Mouse (Mus musculus) liver, adult 2 months (tissue): ENCODE measurements around the gene Ric8a. TPM values are rescaled to one million over a fixed set of nuclear protein-coding genes. Genes with fewer than 3 reads are reported as not detected.

Source experiments
- DNase-seq: peaks from one replicate; pipeline ENCODE4 v3.0.0-alpha.2; 2011; ENCODE audit warnings: low read depth, low spot score; ENCODE audit errors: extremely low read depth
- H3K27ac ChIP-seq: fragments of 200-500 bp; replicated peaks from 2 replicates; pipeline ENCODE4 v1.5.1; 2012; ENCODE audit warnings: low read depth, mild to moderate bottlenecking, control low read depth, inconsistent platforms, low read length; ENCODE audit not compliant: insufficient read depth
- H3K27me3 ChIP-seq: fragments of 200-500 bp; 2 replicates; pipeline ENCODE4 v1.6.1; 2012; ENCODE audit warnings: mild to moderate bottlenecking, moderate library complexity, low read length, inconsistent platforms; ENCODE audit not compliant: control insufficient read depth, insufficient read depth
- H3K36me3 ChIP-seq: fragments of 200-500 bp; 2 replicates; pipeline ENCODE4 v1.6.1; 2012; ENCODE audit warnings: low read length, inconsistent platforms; ENCODE audit not compliant: control insufficient read depth, insufficient read depth
- H3K4me1 ChIP-seq: fragments of 200-500 bp; 2 replicates; pipeline ENCODE4 v1.6.1; 2011; ENCODE audit warnings: low read length; ENCODE audit not compliant: control insufficient read depth, insufficient read depth
- H3K4me3 ChIP-seq: fragments of 200-500 bp; 2 replicates; pipeline ENCODE4 v1.5.1; 2011; ENCODE audit warnings: low read depth, mild to moderate bottlenecking, control low read depth, low read length, moderate library complexity; ENCODE audit not compliant: insufficient read depth
- H3K79me2 ChIP-seq: fragments of 200-500 bp; 2 replicates; pipeline ENCODE4 v1.6.1; 2012; ENCODE audit warnings: inconsistent platforms, mild to moderate bottlenecking, low read length, moderate library complexity; ENCODE audit not compliant: control insufficient read depth, insufficient read depth
- H3K9ac ChIP-seq: fragments of 200-500 bp; 2 replicates; pipeline ENCODE4 v1.6.1; 2012; ENCODE audit warnings: low read depth, mild to moderate bottlenecking, control low read depth, inconsistent platforms, low read length
- CTCF ChIP-seq: fragments of 200-500 bp; IDR thresholded peaks from 2 replicates; pipeline ENCODE4 v1.5.1; 2011; ENCODE audit warnings: low read depth, low read length, control low read depth
- POLR2A ChIP-seq: fragments of 200-500 bp; IDR thresholded peaks from 2 replicates; pipeline ENCODE4 v1.6.1; 2011; ENCODE audit warnings: low read length, control low read depth; ENCODE audit not compliant: insufficient read depth; ENCODE audit errors: extremely low read depth
- WGBS: fragments of 180-500 bp; shearing (Covaris S2); methylation state at CpG from one replicate; pipeline ENCODE4 v1.1.7; 2018; 5-methylcytosine and 5-hydroxymethylcytosine counted together
- polyA plus RNA-seq: library from polyadenylated mRNA; depleted of rRNA; stranded (reverse); fragments of >200 nt; gene quantifications from 2 replicates; pipeline ENCODE4 v1.2.3, GENCODE M21; 2012
- total RNA-seq: library from RNA; depleted of rRNA; stranded (reverse); fragments of >200 nt; gene quantifications from 2 replicates; pipeline ENCODE4 v1.2.3, GENCODE M21; 2014

Ric8a gene
- total and polyA plus RNA-seq, 2 experiments: 17.5 to 34.4 TPM

DNA sequence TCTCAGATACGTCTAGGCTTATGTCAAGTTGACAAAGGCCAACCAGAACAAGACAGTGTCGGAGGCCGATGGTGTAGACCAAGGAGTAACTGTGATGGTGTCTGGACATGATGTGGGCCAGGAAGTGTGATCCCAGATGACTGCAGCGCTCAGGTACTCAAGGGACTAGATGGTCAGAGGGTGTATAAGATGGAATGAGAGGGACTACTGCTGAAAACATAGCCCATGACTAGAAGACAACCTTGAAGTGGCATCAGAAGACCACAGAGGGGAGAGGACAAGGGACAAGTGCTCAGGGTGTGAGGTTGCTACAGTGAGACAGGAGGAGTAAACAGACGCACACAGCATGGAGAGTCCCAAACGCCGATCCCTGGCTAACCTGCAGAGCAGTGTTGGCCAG lies 13.0 kb upstream of the Ric8a start:
- no peaks in the 10 kb centered on the region for H3K79me2 ChIP-seq
- TF ChIP-seq CTCF (no peak), POLR2A (no peak)
- 0 out of 2 replicates have a peak, but pooled peaks cover 3% of the 10 kb centered on the region for H3K36me3 ChIP-seq
- H3K9ac ChIP-seq: no peak overlapping the region
- peaks cover 3% of the 10 kb centered on the region; the same call in 1 of the 2 replicates for H3K4me1 ChIP-seq
- no peaks in the 10 kb centered on the region for H3K27me3 ChIP-seq
- H3K27ac ChIP-seq: no peak overlapping the region
- DNase-seq: no peak
- WGBS: 77% methylated on average over 7 of the region's 7 CpGs
- H3K4me3 ChIP-seq: no peak overlapping the region

DNA sequence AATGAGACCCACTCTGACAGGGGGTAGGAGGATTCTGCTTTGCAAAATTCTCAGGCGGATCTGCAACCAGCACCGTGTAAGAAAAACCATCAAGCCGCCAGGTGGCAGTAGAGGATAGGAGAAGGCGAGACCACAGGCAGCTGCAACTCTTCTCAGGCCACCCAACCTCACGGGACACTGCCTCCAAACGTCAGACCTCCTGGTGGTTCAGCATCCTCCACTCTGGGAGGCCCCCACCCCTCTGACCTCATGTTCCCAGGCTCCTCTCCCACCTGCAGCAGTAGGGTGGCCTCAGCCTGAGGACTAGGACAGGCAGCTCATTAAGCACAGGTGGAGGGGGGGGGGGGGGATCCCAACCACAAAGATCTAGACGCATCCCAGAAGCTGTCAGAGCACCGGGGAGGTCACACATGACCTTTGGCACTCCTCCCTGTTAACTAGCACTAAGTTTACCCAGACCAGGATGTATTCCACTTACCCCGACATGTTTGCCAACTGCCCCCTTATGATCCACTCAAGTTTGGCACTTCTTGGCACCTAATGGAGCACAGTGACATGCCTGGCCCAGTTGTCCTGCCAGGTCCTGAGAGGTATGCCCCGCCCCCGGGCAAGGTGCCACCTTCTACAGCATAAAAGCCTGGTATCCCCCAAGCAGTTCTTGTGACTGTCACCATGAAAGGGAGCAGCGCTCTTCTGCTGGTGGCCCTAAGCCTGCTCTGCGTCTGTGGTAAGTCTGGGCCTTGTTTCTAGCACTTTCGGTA lies 11.7 kb upstream of the Ric8a start, which contains the start of gene Scgb1c1:
Gene Scgb1c1, plus strand, starts transcription at position 643 of the 761 bp plus-strand sequence.
- H3K27me3 ChIP-seq: no peaks in the 10 kb centered on the region
- WGBS: 28% methylated on average over 14 of the region's 14 CpGs
- H3K27ac ChIP-seq: no peak within 1 kb of the TSS
- H3K9ac ChIP-seq: no peak within 1 kb of the TSS
- DNase-seq: peak; percentile 73
- no peaks in the 10 kb centered on the region for H3K36me3 ChIP-seq
- peaks cover 3% of the 10 kb centered on the region; the same call in 1 of the 2 replicates for H3K4me1 ChIP-seq
- no peak within 1 kb of the TSS for H3K4me3 ChIP-seq
- no peak for TF ChIP-seq POLR2A
- peak; percentile 94 for TF ChIP-seq CTCF
- no peaks in the 10 kb centered on the region for H3K79me2 ChIP-seq

DNA sequence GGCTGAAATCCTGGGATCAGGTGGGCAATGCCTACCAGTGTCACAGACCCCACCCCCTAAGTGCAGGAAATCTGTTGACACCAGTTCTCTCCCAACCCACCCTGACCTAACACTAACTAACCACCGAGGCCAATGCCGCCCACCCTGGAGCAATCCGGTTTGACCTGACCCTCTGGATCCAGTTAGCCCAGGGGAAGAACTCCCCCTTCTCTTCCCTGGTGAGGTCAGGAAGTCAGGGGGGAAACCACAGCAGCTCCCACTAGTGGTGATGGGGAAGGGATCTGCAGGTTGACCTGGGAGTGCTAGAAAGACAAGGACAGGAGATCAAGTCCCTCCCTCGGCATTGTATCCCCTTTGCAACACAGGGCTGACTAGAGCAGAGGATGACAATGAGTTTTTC lies 11.1 kb upstream of the Ric8a start:
- no peak overlapping the region for H3K4me3 ChIP-seq
- no peaks in the 10 kb centered on the region for H3K27me3 ChIP-seq
- DNase-seq: no peak
- WGBS: 51% methylated on average over 4 of the region's 4 CpGs
- H3K79me2 ChIP-seq: no peaks in the 10 kb centered on the region
- H3K4me1 ChIP-seq: peaks cover 7% of the 10 kb centered on the region
- H3K27ac ChIP-seq: no peak overlapping the region
- no peak for TF ChIP-seq CTCF
- TF ChIP-seq POLR2A: no peak
- no peaks in the 10 kb centered on the region for H3K36me3 ChIP-seq
- H3K9ac ChIP-seq: no peak overlapping the region

DNA sequence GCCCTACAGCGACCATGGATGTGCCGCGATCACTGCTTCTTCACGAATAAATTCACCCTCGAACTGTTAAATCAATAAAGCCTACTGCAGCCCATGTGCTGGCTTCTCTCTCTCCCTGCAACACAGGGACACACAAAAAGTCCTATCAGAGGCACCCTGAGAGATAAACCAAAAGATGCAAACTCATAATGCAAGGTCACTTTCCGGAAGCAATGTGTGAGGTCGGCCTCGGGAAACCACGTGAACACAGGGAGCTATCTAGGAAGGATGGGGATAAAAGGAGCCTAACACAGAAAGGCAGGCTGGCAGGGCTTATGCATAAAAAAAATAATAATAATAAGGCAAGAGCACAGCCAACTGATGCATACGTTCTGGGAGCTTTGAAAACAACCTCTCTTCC lies 10.1 kb upstream of the Ric8a start:
- 76% methylated on average over 10 of the region's 10 CpGs for WGBS
- H3K4me1 ChIP-seq: peaks cover 16% of the 10 kb centered on the region

DNA sequence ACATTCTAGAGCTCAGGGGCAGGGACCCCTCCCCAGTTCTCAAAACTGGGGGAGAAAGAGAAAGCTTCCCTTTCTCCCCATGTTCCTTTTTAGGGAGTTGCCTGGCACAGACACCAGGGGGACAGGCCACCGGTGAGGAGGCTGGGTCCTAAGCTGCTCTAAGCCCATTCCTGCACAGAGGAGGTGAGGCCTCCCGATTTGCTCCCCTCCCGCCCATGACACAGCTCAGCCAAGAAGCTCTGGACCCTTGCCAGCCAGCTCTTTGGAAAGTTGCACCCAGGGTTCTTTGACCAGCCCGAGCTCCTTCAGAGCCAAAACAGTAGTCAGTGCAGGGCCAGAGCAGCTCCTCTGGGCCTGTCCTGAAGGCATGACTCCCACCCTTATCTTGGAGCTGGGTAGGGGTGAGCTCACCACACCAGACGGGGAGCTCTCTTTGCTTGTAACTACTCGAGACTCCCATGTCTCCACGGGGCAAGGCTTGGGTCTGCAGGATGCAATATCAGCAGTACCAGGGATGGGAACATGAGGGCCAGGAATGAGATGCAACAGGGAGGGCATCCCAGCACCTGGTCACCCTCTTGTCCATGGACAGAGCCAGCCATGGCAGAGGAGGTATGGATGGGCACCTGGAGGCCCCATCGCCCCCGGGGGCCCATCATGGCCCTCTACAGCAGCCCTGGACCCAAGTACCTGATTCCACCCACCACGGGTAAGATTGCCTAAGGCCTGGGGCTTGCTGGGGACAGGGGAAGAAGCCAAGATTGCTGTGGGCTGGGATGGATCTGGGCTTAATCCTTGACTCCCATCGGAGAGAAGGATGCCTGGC lies 8.8 kb upstream of the Ric8a start, which contains the start of gene Odf3:
Gene Odf3, plus strand, starts transcription at position 51 of the 826 bp plus-strand sequence.
- TF ChIP-seq CTCF: no peak
- no peak for TF ChIP-seq POLR2A
- DNase-seq: no peak
- WGBS: 56% methylated on average over 11 of the region's 11 CpGs

More for the DNA sequence above, 10.1 kb upstream of the Ric8a start:
- no peak for DNase-seq
- H3K79me2 ChIP-seq: no peaks in the 10 kb centered on the region
- TF ChIP-seq POLR2A: no peak
- H3K4me3 ChIP-seq: no peak overlapping the region
- H3K27ac ChIP-seq: no peak overlapping the region
- H3K9ac ChIP-seq: no peak overlapping the region
- no peaks in the 10 kb centered on the region for H3K27me3 ChIP-seq
- H3K36me3 ChIP-seq: no peaks in the 10 kb centered on the region

DNA sequence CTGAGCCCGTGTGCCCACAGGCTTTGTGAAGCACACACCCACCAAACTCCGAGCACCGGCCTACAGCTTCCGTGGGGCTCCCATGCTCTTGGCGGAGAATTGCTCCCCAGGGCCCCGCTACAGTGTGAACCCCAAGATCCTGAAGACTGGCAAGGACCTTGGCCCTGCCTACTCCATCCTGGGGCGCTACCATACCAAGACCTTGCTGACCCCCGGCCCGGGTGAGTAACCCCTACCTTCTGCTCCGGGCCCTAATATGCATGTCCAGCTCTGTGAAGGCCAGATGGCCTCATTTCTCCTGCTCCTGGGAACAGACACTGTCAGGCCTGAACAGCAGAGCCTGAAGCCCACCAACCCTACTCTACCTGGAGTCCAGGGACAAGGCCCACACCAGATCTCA lies 8.2 kb upstream of the Ric8a start:
- Histone ChIP-seq H3K4me1 (peaks cover 31% of the 10 kb centered on the region), H3K79me2 (peaks cover 8% of the 10 kb centered on the region; the same call in 1 of the 2 replicates), H3K9ac (no peak overlapping the region), H3K4me3 (no peak overlapping the region), H3K27ac (no peak overlapping the region), H3K27me3 (no peaks in the 10 kb centered on the region), H3K36me3 (peaks cover 3% of the 10 kb centered on the region; the same call in 1 of the 2 replicates)
- TF ChIP-seq POLR2A (no peak), CTCF (no peak)
- no peak for DNase-seq
- WGBS: 97% methylated on average over 10 of the region's 10 CpGs

More for the DNA sequence above, 8.8 kb upstream of the Ric8a start, which contains the start of gene Odf3:
- Histone ChIP-seq H3K36me3 (peaks cover 3% of the 10 kb centered on the region; the same call in 1 of the 2 replicates), H3K27ac (no peak within 1 kb of the TSS), H3K4me3 (no peak within 1 kb of the TSS), H3K27me3 (no peaks in the 10 kb centered on the region), H3K4me1 (peaks cover 28% of the 10 kb centered on the region), H3K79me2 (peaks cover 6% of the 10 kb centered on the region; the same call in 1 of the 2 replicates), H3K9ac (no peak within 1 kb of the TSS)
